Mouse (Mus musculus) right cerebral cortex, postnatal 25 days (tissue): Measurements from ENCODE around the gene Slc1a2.

Experiments used
- DNase-seq: peaks from one replicate; pipeline ENCODE4 v3.0.0; 2022

Gene Slc1a2

GRCm38 (mm10) chr2:102768267-102768666, 109.8 kb downstream of the Slc1a2 start:
- DNase-seq = no peak

- no peak for DNase-seq
These were observed 112.8 kb downstream of the Slc1a2 start for GRCm38 (mm10) chr2:102771304-102771703.

GRCm38 (mm10) chr2:102772276-102772675, 113.8 kb downstream of the Slc1a2 start:
- DNase-seq = no peak

- no peak for DNase-seq
These were observed 116.2 kb downstream of the Slc1a2 start for GRCm38 (mm10) chr2:102774700-102775099.

- no peak for DNase-seq
These were observed 117.1 kb downstream of the Slc1a2 start for GRCm38 (mm10) chr2:102775561-102775960.

GRCm38 (mm10) chr2:102778208-102778607, 119.7 kb downstream of the Slc1a2 start:
- no peak for DNase-seq

- no peak for DNase-seq
These were observed 124.3 kb downstream of the Slc1a2 start for GRCm38 (mm10) chr2:102782751-102783150.

- DNase-seq = no peak
These were observed 127.2 kb downstream of the Slc1a2 start for GRCm38 (mm10) chr2:102785696-102786095.

GRCm38 (mm10) chr2:102791641-102792040, 133.2 kb downstream of the Slc1a2 start:
- no peak for DNase-seq

GRCm38 (mm10) chr2:102792804-102793203, 134.3 kb downstream of the Slc1a2 start:
- DNase-seq = no peak

- DNase-seq = no peak
These were observed 136.6 kb downstream of the Slc1a2 start for GRCm38 (mm10) chr2:102795034-102795433.

- no peak for DNase-seq
These were observed 139.7 kb downstream of the Slc1a2 start for GRCm38 (mm10) chr2:102798149-102798548.

- DNase-seq = no peak
These were observed 143.4 kb downstream of the Slc1a2 start for GRCm38 (mm10) chr2:102801899-102802298.

- no peak for DNase-seq
These were observed 145.7 kb downstream of the Slc1a2 start for GRCm38 (mm10) chr2:102804109-102804508.

GRCm38 (mm10) chr2:102805283-102805682, 146.8 kb downstream of the Slc1a2 start:
- DNase-seq = no peak

- DNase-seq = no peak
These were observed 147.5 kb downstream of the Slc1a2 start for GRCm38 (mm10) chr2:102805761-102806496.

GRCm38 (mm10) chr2:102807633-102808032, 149.2 kb downstream of the Slc1a2 start:
- DNase-seq = no peak

GRCm38 (mm10) chr2:102809436-102809835, 151.0 kb downstream of the Slc1a2 start:
- DNase-seq = no peak

GRCm38 (mm10) chr2:102812756-102813155, 154.3 kb downstream of the Slc1a2 start:
- no peak for DNase-seq

- no peak for DNase-seq
These were observed 156.9 kb downstream of the Slc1a2 start for GRCm38 (mm10) chr2:102815289-102815809.

GRCm38 (mm10) chr2:102820225-102820711, 161.8 kb downstream of the Slc1a2 start:
- no peak for DNase-seq

- no peak for DNase-seq
These were observed 162.3 kb downstream of the Slc1a2 start for GRCm38 (mm10) chr2:102820790-102821189.

GRCm38 (mm10) chr2:102822036-102822435, 163.6 kb downstream of the Slc1a2 start:
- DNase-seq = peak; percentile 24

- no peak for DNase-seq
These were observed 167.6 kb downstream of the Slc1a2 start for GRCm38 (mm10) chr2:102825961-102826633.
